Mouse (Mus musculus): ENCODE measurements around the gene Ppa2.

The Ppa2 gene

DNA sequence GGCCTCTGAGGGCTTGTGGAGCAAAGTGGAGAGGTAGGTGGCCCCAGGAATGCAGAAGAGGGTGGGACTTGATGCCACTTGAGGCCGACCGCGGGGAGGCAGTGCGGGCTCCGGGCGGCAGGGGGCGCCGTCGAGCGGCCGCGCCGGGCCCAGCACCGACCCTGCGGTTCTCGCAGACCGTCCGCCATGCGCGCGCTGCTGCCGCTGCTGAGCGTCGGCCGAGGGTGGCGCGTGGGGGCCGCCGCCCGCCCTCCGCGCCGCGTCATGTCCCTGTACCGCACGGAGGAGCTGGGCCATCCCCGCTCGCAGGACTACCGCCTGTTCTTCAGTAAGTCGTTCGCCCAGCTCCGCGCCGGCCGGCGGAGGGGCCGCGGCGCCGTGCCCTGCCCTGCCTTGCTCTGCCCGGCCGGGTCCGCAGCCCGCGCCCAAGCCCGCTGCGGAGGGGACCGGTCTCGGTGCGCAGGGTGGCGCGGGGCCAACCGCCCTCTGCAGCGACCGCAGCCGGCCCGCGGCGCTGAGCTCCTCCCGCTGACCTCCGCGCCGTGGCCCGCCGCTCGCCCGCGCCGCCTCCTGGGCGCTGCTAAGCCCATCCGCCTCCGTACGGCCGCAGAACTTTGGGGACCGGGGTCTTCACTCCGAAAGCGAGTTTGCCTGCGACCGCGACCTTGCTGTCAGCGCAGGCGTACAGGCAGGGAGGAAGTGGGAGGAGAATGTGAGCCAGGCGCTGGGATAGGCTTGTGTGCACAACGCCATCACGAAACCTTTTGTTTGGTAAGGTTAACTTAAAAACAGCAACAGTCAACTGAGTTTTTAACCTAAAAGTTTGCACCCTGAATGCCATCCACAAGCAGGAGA, at the start of gene Ppa2:
Gene Ppa2 (plus strand): TSS at position 157 of the 855 bp plus-strand sequence.
- DNase-seq (ENCODE audit: low spot score in 2 of 2): peak; percentile 85 to 88

- DNase-seq (ENCODE audit: low spot score in 2 of 2): peak; percentile 29 to 65
Measured at GRCm38 (mm10) chr3:133271887-133272286, 38.0 kb upstream of the Ppa2 start.

- DNase-seq (ENCODE audit: low spot score in 2 of 2): no peak
Measured at GRCm38 (mm10) chr3:133284587-133284986, 25.3 kb upstream of the Ppa2 start.

DNA sequence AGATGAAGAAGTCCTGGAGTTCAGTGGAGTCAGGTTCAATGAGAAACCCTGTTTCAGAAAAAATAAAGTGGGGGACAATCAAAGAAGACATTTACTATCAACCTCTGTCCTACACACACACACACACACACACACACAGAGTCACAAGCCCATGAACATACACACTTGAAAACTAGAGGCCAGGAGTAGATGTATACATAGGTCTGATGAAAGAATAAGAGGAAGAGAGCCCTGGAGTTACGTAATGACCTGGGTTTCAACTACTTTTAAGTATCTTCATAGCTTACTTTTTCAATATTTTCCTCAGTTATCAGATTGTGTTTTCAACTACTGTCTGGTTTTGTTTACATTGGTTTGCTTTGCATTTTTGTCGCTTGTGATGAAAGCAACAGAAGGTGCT, 21.1 kb upstream of the Ppa2 start:
- no peak for DNase-seq (ENCODE audit: low spot score in 2 of 2)

- DNase-seq (ENCODE audit: low spot score in 2 of 2): no peak
Measured at GRCm38 (mm10) chr3:133304328-133304727, 5.6 kb upstream of the Ppa2 start.

GRCm38 (mm10) chr3:133308361-133308760, 1.5 kb upstream of the Ppa2 start:
- no peak for DNase-seq (ENCODE audit: low spot score in 2 of 2)

DNA sequence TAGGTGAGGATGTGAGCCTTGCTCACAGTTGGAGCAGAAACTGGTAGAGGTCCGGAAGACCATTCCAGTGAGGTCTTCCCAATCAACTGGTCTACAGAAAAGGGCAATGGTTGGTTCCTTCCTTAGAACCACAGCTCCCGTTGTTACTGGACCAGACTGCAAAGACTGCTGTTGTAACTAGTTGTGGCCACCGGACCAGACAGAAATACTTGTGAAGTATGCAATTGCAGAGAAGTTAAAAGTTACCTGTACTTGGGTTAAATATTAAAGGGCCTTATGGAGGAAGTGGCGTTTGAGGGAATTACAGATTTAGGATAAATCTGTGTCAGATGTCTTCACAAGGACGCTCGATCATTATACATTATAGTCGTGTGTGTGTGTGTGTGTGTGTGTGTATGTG, 551 bp upstream of the Ppa2 start:
- no peak for DNase-seq (ENCODE audit: low spot score in 2 of 2)

- no peak for DNase-seq (ENCODE audit: low spot score in 2 of 2)
Measured at GRCm38 (mm10) chr3:133310809-133311179, 884 bp downstream of the Ppa2 start.

DNA sequence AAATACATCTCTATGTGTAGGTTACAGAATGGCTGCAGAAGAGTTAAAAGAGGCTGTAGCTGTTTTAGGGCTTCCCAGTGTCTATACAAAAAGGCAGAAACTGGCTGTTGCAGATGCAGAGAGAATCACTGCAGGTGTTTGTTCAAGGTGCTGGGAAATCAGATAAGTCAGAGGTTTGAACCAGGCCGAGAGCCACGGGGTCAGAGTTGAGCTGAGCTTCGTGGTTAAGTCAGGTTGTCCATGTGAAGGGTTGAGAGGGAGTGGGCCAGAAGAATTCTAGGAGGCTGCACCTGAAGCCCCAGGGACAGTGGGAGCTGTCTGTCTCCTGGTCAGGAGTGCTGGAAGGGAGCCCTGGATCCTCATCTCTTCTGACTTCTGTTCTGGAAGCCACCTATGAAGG, 2.4 kb downstream of the Ppa2 start:
- no peak for DNase-seq (ENCODE audit: low spot score in 2 of 2)

DNA sequence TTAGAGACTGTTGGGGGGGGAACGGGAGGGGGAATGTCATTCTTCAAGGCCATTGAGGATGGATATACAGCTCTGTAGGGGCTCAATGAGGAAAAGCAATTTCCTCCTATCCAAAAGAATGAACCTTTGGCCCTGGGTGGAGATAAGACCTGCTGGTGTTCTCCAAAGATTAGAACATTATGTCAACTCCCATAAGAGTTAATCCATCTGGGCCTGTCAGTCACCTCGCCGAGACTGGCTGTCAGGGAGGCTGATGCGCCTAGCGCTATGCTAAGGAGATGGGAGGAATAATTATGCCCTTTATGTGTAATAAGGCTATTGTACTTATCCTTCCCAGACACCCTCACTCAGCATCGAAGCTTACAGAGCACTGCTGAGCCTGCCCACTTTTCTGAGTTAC, 2.9 kb downstream of the Ppa2 start:
- no peak for DNase-seq (ENCODE audit: low spot score in 2 of 2)

GRCm38 (mm10) chr3:133313491-133314199, 3.7 kb downstream of the Ppa2 start:
- no peak for DNase-seq (ENCODE audit: low spot score in 2 of 2)

- DNase-seq (ENCODE audit: low spot score in 2 of 2): peak; percentile 65 to 85
Measured at GRCm38 (mm10) chr3:133314475-133314874, 4.6 kb downstream of the Ppa2 start.

DNA sequence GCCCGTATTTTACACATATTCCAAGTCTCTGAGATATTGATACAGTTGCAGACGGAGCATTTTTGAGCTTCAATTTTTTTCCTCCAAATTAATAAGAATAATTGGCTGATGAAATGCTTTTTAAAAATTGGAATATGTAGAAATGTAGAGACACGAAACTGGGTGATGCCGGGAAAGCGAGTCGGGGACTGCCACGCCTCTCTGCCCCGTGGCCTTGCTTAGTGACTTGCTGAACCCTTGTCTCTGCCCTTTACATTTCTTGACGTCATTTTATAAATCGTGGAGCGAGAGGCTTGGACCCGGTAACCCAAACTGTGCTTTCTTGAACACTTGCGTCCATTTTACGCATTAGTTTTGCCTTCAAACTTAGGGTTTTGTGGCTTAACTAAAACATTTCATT, 5.1 kb downstream of the Ppa2 start:
- DNase-seq (ENCODE audit: low spot score in 2 of 2): no peak

DNA sequence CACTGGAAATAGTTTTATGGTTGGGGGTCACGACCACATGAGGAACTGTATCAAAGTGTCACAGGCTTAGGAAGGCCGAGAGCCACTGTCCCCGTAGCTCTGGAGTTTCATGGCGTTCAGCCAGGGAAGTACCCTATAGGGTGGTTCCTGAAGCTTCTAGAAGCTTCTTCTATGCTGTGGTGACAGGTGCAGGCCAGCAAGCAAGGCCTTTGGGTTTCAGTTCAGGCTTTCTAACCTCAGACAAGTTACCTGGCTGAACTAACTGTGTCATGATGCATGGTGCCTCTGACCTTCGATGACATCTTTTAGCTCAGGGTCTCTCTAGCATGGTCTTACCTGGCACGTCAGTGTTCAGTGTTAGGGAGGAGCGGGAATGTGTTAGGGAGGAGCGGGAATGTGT, 5.7 kb downstream of the Ppa2 start:
- no peak for DNase-seq (ENCODE audit: low spot score in 2 of 2)

GRCm38 (mm10) chr3:133317845-133318244, 7.9 kb downstream of the Ppa2 start:
- DNase-seq (ENCODE audit: low spot score in 2 of 2): no peak

- DNase-seq (ENCODE audit: low spot score in 2 of 2): no peak
Measured at GRCm38 (mm10) chr3:133318596-133318995, 8.7 kb downstream of the Ppa2 start.

DNA sequence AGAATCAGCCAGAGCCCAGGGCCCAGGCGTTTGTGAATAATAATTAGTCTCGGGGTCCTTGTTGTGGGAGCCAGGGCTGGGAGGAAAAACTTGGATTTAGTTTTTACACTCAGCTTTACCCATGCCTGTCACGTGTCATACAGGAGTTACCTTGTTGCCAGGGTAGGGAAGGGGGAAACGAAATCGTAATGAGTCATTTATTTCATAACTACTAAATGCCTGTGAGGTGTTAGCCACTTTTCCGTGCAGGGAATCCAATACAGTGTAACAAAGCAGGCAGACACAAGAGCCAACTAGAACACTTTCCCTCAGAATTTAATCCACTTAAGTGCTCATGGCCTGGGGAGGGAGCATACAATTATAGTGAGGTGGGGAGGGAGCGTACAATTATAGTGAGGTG, 9.9 kb downstream of the Ppa2 start:
- DNase-seq (ENCODE audit: low spot score in 2 of 2): no peak

DNA sequence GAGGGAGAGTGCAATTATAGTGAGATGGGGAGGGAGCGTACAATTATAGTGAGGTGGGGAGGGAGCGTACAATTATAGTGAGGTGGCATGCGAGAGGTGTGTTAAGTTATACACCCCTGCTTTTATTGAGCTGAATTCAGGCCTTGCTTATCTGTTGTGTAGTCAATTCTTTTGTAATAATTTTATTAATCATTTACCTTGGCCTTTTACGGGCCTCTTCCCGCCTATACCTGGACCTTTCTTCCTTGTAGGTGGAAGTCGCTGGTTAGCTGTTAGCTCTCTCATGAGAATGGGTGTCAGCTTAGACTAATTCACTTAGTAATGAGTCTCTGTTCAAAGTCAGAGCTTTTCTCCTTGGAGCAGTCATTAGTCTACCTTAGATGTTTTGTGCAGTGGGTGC, 10.4 kb downstream of the Ppa2 start:
- DNase-seq (ENCODE audit: low spot score in 2 of 2): no peak

DNA sequence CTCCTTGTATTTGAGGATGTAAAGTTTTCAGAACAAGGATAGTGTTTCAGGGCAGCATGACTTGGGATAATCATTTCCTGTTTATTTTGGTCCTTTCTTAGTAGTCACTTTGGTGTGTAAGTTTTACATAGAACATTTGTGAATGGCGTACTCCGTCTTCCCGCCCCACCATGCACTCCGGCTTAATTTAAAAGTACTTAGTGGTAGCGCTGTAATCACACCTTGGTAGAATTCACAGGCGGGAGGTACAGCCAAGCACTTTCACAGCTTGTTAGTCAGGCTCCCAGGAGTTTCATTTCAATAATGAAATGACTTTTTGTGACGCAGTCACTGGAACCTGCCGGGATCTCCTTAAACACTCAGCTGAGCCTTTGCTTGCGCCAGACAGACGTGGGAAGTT, 12.0 kb downstream of the Ppa2 start:
- DNase-seq (ENCODE audit: low spot score in 2 of 2): no peak

GRCm38 (mm10) chr3:133322552-133322951, 12.6 kb downstream of the Ppa2 start:
- peak in 1 of 2 experiments; percentile 23 for DNase-seq (ENCODE audit: low spot score in 2 of 2)

DNA sequence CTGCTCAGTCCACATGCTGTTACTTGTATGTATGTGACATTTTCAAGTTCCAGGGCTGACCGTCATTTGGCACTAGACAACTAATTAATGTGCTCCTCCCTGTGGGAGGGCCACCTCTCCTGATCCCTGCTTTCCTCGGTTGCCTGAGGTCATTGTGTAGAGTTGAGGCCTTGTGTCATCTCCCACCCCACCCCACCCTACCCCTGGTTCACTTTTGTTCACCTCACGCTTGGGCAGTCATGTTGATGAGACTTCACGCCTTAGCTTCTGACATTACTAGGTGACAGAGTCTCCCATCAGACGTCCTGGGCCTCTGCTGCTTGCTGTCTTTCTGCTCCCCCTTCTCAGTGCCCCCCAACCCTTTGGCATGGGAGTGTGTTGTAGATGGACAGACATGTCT, 15.2 kb downstream of the Ppa2 start:
- DNase-seq (ENCODE audit: low spot score in 2 of 2): no peak

DNA sequence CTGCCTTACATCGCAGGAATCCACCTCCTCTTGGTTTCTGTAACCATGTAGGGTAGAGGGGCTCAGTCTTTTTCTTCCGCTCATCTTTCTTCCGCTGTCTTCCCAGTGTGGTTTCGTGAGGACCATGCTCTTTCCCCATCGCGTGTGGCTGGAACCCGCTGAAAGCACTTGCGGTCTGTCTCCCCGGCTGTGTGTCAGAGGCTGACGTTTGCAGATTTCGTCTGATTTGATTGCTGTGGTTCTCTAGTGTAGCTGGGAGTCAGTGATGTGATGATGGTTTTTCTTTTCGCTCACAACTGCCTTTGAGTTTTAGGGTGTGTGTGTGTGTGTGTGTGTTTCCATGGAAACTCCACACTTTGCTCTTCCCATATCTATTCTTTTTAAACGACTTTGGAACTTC, 18.6 kb downstream of the Ppa2 start:
- DNase-seq (ENCODE audit: low spot score in 2 of 2): no peak

DNA sequence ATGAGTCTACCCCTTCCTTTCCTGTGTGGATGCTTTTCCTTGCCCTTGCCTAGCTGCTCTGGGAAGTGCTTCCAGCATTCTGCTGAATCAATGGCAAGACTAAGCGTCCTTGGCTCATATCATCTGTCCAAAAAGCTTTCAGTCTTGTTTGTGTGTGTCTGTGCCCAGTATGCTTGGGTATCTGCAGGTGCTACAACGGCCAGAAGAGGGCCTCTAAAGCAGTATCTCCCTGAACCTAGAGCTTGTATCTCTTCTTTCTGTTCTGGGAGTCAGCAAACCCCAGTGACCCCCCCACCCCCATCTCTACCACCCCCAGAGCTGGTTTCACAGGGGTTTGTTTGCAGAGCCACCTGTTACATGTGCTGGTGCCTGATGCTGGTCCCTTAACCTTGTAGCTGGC, 19.5 kb downstream of the Ppa2 start:
- DNase-seq (ENCODE audit: low spot score in 2 of 2): no peak
